Mouse (Mus musculus) heart, adult 8-10 months (tissue): ENCODE measurements around the gene 4931414P19Rik. TPM values are rescaled to one million over a fixed set of nuclear protein-coding genes. Genes with fewer than 3 reads are reported as not detected.

ENCODE experiments used
- DNase-seq: peaks from one replicate; pipeline ENCODE4 v3.0.0; 2022; ENCODE audit warnings: low spot score
- total RNA-seq, 4 experiments: library from RNA; stranded (reverse); gene quantifications; 2 replicates each; pipeline ENCODE4 v1.2.4; 2022

Gene 4931414P19Rik
- 1 to 10 TPM; 2.7 to 5.8 (median 4.7) TPM for total RNA-seq

GRCm38 (mm10) chr14:54605752-54606321 is at the start of gene 4931414P19Rik:
Gene 4931414P19Rik (minus strand): TSS chr14:54605993.
- peak; percentile 63 for DNase-seq

GRCm38 (mm10) chr14:54653496-54653895 is 47.7 kb upstream of the 4931414P19Rik start:
- peak; percentile 85 for DNase-seq

- no peak for DNase-seq
These were observed 47.0 kb upstream of the 4931414P19Rik start for GRCm38 (mm10) chr14:54652787-54653186.

- no peak for DNase-seq
These were observed 45.8 kb upstream of the 4931414P19Rik start for GRCm38 (mm10) chr14:54651556-54651955.

- peak; percentile 89 for DNase-seq
These were observed 45.0 kb upstream of the 4931414P19Rik start for GRCm38 (mm10) chr14:54650621-54651454.

- DNase-seq, result no peak
These were observed 42.1 kb upstream of the 4931414P19Rik start for GRCm38 (mm10) chr14:54647900-54648299.

GRCm38 (mm10) chr14:54646898-54647636 is 41.3 kb upstream of the 4931414P19Rik start:
- no peak for DNase-seq

GRCm38 (mm10) chr14:54646455-54646854 is 40.7 kb upstream of the 4931414P19Rik start:
- no peak for DNase-seq

GRCm38 (mm10) chr14:54644294-54644693 is 38.5 kb upstream of the 4931414P19Rik start:
- DNase-seq, result no peak

GRCm38 (mm10) chr14:54643011-54643410 is 37.2 kb upstream of the 4931414P19Rik start:
- no peak for DNase-seq

- DNase-seq, result no peak
These were observed 36.6 kb upstream of the 4931414P19Rik start for GRCm38 (mm10) chr14:54642224-54642944.

GRCm38 (mm10) chr14:54641305-54641969 is 35.6 kb upstream of the 4931414P19Rik start, which contains the start of gene Cdh24:
Gene Cdh24 (minus strand): TSS chr14:54641364.
- DNase-seq, result peak; percentile 73

GRCm38 (mm10) chr14:54640946-54641304 is 35.1 kb upstream of the 4931414P19Rik start, which contains the start of gene Gm17606:
Gene Gm17606 (plus strand): TSS chr14:54640952.
- DNase-seq, result no peak

GRCm38 (mm10) chr14:54640121-54640520 is 34.3 kb upstream of the 4931414P19Rik start:
- DNase-seq, result no peak

GRCm38 (mm10) chr14:54638210-54638609 is 32.4 kb upstream of the 4931414P19Rik start:
- no peak for DNase-seq

- DNase-seq, result no peak
These were observed 31.2 kb upstream of the 4931414P19Rik start for GRCm38 (mm10) chr14:54636954-54637353.

- DNase-seq, result no peak
These were observed 28.4 kb upstream of the 4931414P19Rik start for GRCm38 (mm10) chr14:54634182-54634581.

GRCm38 (mm10) chr14:54632252-54632651 is 26.5 kb upstream of the 4931414P19Rik start:
- no peak for DNase-seq

- DNase-seq, result no peak
These were observed 25.4 kb upstream of the 4931414P19Rik start for GRCm38 (mm10) chr14:54631240-54631599.

GRCm38 (mm10) chr14:54630583-54631239 is 24.9 kb upstream of the 4931414P19Rik start:
- no peak for DNase-seq
